Comparison of ENCODE assay signal across 11 mouse cellular contexts in the genomic region with DNA sequence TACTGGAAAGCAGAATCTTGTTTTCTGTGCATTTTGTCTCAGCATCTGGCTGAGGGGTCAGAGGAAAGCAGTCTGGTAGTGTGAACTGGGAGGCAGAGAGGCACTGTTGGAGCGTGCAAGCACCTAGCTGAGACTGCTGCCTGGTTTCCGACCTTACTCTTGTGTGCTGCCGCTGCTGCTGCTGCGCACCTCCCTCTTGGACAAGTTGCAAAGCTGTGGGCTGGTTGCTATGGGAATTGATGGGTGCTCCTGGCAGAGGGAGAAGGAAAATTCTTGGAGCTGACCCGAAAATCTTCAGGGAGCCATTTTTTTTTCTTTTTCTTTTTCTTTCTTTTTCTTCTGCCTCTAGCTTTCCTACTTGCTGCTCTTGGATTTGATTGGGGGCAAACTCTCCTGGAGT.
DNase-seq lines count a peak whose midpoint lies in the region; ATAC-seq and TF ChIP-seq lines count a peak whose summit lies in the region.
"Had no signal": no experiment of that assay in that cellular context is flagged by ENCODE, and none has a peak within 500 bp of the region (broad histone marks: within the 10 kb centered on the region; RNA-seq: fewer than 3 reads in every experiment).

No protein-coding gene starts in this region.

- peak; percentile 53 for DNase-seq in adrenal gland, postnatal 14 days
- DNase-seq in adrenal gland, adult 8-10 months, result no peak
- peak; percentile 27 for DNase-seq in ovary, postnatal 36 days (ENCODE audit: low spot score)
- DNase-seq in ovary, postnatal 14 days (ENCODE audit: low spot score), result no peak
- DNase-seq in left cerebral cortex, postnatal 14 days (ENCODE audit: low spot score in 2 of 2), result peak; percentile 62 to 68
- peak; percentile 36 for DNase-seq in stomach, postnatal 0 days (ENCODE audit: low spot score)
- DNase-seq in midbrain, embryonic 14.5 days, result no peak
- DNase-seq: thymus, adult 2 months had no signal

- H3K36me3 ChIP-seq in stomach, postnatal 0 days (ENCODE audit: control insufficient read depth, insufficient read depth, low read length), result no peaks in the 10 kb centered on the region
- H3K36me3 ChIP-seq in liver, embryonic 12.5 days, result peaks cover 8% of the 10 kb centered on the region; the same call in 1 of the 2 replicates
- H3K36me3 ChIP-seq in midbrain, embryonic 14.5 days (ENCODE audit: control insufficient read depth, insufficient read depth, low read length), result no peaks in the 10 kb centered on the region

- H3K4me3 ChIP-seq in stomach, postnatal 0 days (ENCODE audit: low read depth, low read length), result no peak overlapping the region
- no peak overlapping the region for H3K4me3 ChIP-seq in liver, embryonic 12.5 days
- H3K4me3 ChIP-seq in midbrain, embryonic 14.5 days (replicated peaks; ENCODE audit: low read depth, low read length), result no peak overlapping the region
- H3K4me3 ChIP-seq: embryonic facial prominence, embryonic 13.5 days had no signal

- H3K9ac ChIP-seq in stomach, postnatal 0 days (ENCODE audit: low read length), result no peak overlapping the region
- H3K9ac ChIP-seq in liver, embryonic 12.5 days, result no peak overlapping the region
- H3K9ac ChIP-seq in midbrain, embryonic 14.5 days (replicated peaks; ENCODE audit: low read length), result no peak overlapping the region
- H3K9ac ChIP-seq: embryonic facial prominence, embryonic 13.5 days had no signal

- 57% methylated on average over 5 of the region's 5 CpGs for WGBS in stomach, postnatal 0 days
- 85% methylated on average over 5 of the region's 5 CpGs for WGBS in liver, embryonic 12.5 days (ENCODE audit: insufficient replicate concordance)
- 85% methylated on average over 5 of the region's 5 CpGs for WGBS in midbrain, embryonic 14.5 days

- no peaks in the 10 kb centered on the region for H3K27me3 ChIP-seq in stomach, postnatal 0 days (ENCODE audit: control insufficient read depth, insufficient read depth, low read length)
- no peaks in the 10 kb centered on the region for H3K27me3 ChIP-seq in liver, embryonic 12.5 days (replicated peaks)
- H3K27me3 ChIP-seq in midbrain, embryonic 14.5 days (ENCODE audit: control insufficient read depth, insufficient read depth, low read length), result no peaks in the 10 kb centered on the region
- H3K27me3 ChIP-seq: embryonic facial prominence, embryonic 13.5 days had no signal

- TF ChIP-seq EP300 in stomach, postnatal 0 days (optimal IDR thresholded peaks at IDR 0.05), result no peak

- no peak overlapping the region for H3K27ac ChIP-seq in stomach, postnatal 0 days (replicated peaks)
- no peak overlapping the region for H3K27ac ChIP-seq in liver, embryonic 12.5 days
- H3K27ac ChIP-seq in midbrain, embryonic 14.5 days (replicated peaks; ENCODE audit: low read depth, low read length), result no peak overlapping the region
- H3K27ac ChIP-seq: embryonic facial prominence, embryonic 13.5 days had no signal

- 0 out of 2 replicates have a peak, but pooled peaks cover 2% of the 10 kb centered on the region for H3K4me1 ChIP-seq in stomach, postnatal 0 days (replicated peaks; ENCODE audit: control insufficient read depth, insufficient read depth)
- peaks cover 16% of the 10 kb centered on the region for H3K4me1 ChIP-seq in liver, embryonic 12.5 days
- H3K4me1 ChIP-seq in midbrain, embryonic 14.5 days (ENCODE audit: control insufficient read depth, insufficient read depth, low read length), result no peaks in the 10 kb centered on the region

- H3K9me3 ChIP-seq in stomach, postnatal 0 days (ENCODE audit: control insufficient read depth, low read length), result no peaks in the 10 kb centered on the region
- no peaks in the 10 kb centered on the region for H3K9me3 ChIP-seq in liver, embryonic 12.5 days (replicated peaks)
- no peaks in the 10 kb centered on the region for H3K9me3 ChIP-seq in midbrain, embryonic 14.5 days (ENCODE audit: control insufficient read depth, low read length)
- H3K9me3 ChIP-seq: embryonic facial prominence, embryonic 13.5 days had no signal

- H3K4me2 ChIP-seq in stomach, postnatal 0 days (replicated peaks; ENCODE audit: low read depth), result no peak overlapping the region
- no peak overlapping the region for H3K4me2 ChIP-seq in liver, embryonic 12.5 days
- no peak overlapping the region for H3K4me2 ChIP-seq in midbrain, embryonic 14.5 days (ENCODE audit: low read length)
- H3K4me2 ChIP-seq: embryonic facial prominence, embryonic 13.5 days had no signal

- TF ChIP-seq CTCF in stomach, postnatal 0 days (IDR thresholded peaks at IDR 0.05; ENCODE audit: low read depth), result no peak

- no peak for ATAC-seq in stomach, postnatal 0 days (ENCODE audit: low FRiP score, low TSS enrichment)
- no peak for ATAC-seq in liver, embryonic 12.5 days
- no peak for ATAC-seq in midbrain, embryonic 14.5 days (ENCODE audit: low FRiP score, low TSS enrichment)
- ATAC-seq: activated CD4-positive, CD25-positive, alpha-beta regulatory T cell, adult 4 months had no signal

- intact Hi-C loops in left cerebral cortex, postnatal 14 days (cut with DNase I), result no loop called here

Comparison
In these comparisons a context has a peak if more than half of its experiments do, and no peak if none do; other contexts are left out.
1. DNase-seq: peak in adrenal gland, postnatal 14 days (single experiment), ovary, postnatal 36 days (single experiment), left cerebral cortex, postnatal 14 days (2 of 2) and stomach, postnatal 0 days (single experiment); none in adrenal gland, adult 8-10 months (single experiment), ovary, postnatal 14 days (single experiment) and midbrain, embryonic 14.5 days (single experiment).